Mouse (Mus musculus) MEL (cell line): ENCODE measurements around the gene Zbtb46.
A peak's percentile ranks its signal among the peaks of the same experiment; 100 is the strongest.

Experiments
- CTCF ChIP-seq, 3 experiments: IDR thresholded peaks in 2 of 3; conservative IDR thresholded peaks in 1 of 3; 2 replicates each; pipeline ENCODE4 v1.5.1; 2011 to 2012; ENCODE audit warnings: low read length in 3 of 3, low read depth in 2 of 3, mild to moderate bottlenecking in 2 of 3, improper control_type of control experiment in 1 of 3, inconsistent platforms in 1 of 3, mixed read lengths in 1 of 3, moderate library complexity in 1 of 3; ENCODE audit not compliant: control insufficient read depth in 1 of 3, insufficient read depth in 1 of 3, poor library complexity in 1 of 3, severe bottlenecking in 1 of 3
- E2F4 ChIP-seq: IDR thresholded peaks from 2 replicates; pipeline ENCODE4 v1.6.1; 2011; ENCODE audit warnings: low read depth, low read length, improper control_type of control experiment, borderline replicate concordance
- EP300 ChIP-seq, 2 experiments: IDR thresholded peaks; 2 replicates each; pipeline ENCODE4 v1.6.1; 2011; ENCODE audit warnings: improper control_type of control experiment in 2 of 2, low read length in 2 of 2, low read depth in 1 of 2, mild to moderate bottlenecking in 1 of 2
- ETS1 ChIP-seq: IDR thresholded peaks from 2 replicates; pipeline ENCODE4 v1.6.1; 2012; ENCODE audit warnings: low read depth, mild to moderate bottlenecking, inconsistent platforms, low read length, improper control_type of control experiment, moderate library complexity
- TAL1 ChIP-seq: IDR thresholded peaks from 2 replicates; pipeline ENCODE4 v1.6.1; 2012; ENCODE audit warnings: mild to moderate bottlenecking, inconsistent platforms, low read length, moderate library complexity, mixed read lengths
- USF1 ChIP-seq: IDR thresholded peaks from 2 replicates; pipeline ENCODE4 v1.6.1; 2014; ENCODE audit warnings: low read depth, mild to moderate bottlenecking, inconsistent platforms, low read length, improper control_type of control experiment, moderate library complexity
- ZKSCAN1 ChIP-seq: IDR thresholded peaks from 2 replicates; pipeline ENCODE4 v1.6.1; 2012; ENCODE audit warnings: low read depth, mild to moderate bottlenecking, inconsistent platforms, low read length, improper control_type of control experiment, moderate library complexity

DNA sequence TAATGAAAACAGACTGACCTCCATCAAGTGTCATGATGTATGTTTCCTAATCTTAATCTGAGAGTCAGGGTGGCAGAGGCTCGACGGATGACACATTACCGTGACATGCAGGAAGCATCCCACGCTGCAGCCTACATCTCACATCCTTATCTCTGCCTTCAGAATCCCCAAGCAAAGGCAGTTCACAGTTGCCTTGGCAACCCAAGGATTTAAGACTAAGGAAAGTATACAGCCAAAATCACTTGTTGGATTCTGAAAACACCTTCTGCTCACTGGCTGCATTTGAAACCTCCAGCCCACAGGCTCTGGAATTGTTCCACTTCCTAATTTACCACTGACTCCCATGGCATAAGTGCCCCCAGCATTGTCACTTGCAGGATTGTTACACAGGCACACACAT, 38.8 kb downstream of the Zbtb46 start:
- TF ChIP-seq TAL1 (no peak), CTCF (IDR thresholded peaks at IDR 0.05 in 2 of 3, conservative IDR thresholded peaks at IDR 0.05 in 1 of 3; ENCODE audit: control insufficient read depth in 1 of 3, insufficient read depth in 1 of 3, low read depth in 2 of 3, low read length in 3 of 3, poor library complexity in 1 of 3, severe bottlenecking in 1 of 3) (no peak), EP300 (IDR thresholded peaks at IDR 0.05; ENCODE audit: low read depth in 1 of 2, low read length in 2 of 2) (0 out of 4 replicates have a peak, but pooled peaks of 1 of the 2 experiments have one; percentile 21), ETS1 (no peak), ZKSCAN1 (no peak), USF1 (no peak), E2F4 (no peak)
